Mouse (Mus musculus) layer of hippocampus, adult 2 months (tissue): ENCODE data around the gene Cryzl2. TPM values are rescaled to one million over a fixed set of nuclear protein-coding genes. Genes with fewer than 3 reads are reported as not detected.

Experiments used
- DNase-seq, 2 experiments: peaks; one replicate each; pipeline ENCODE4 v3.0.0; 2022; ENCODE audit warnings: low spot score in 2 of 2
- H3K27ac ChIP-seq: fragments of 200-600 bp; 2 replicates; pipeline ENCODE4 v1.8.1; 2022
- H3K4me3 ChIP-seq: fragments of 200-600 bp; 2 replicates; pipeline ENCODE4 v1.8.1; 2022; ENCODE audit warnings: mild to moderate bottlenecking
- CTCF ChIP-seq: fragments of 200-600 bp; conservative IDR thresholded peaks from 2 replicates; pipeline ENCODE4 v1.8.1; 2022; ENCODE audit warnings: antibody characterized with exemption, mild to moderate bottlenecking, moderate library complexity
- total RNA-seq, 2 experiments: library from RNA; stranded (reverse); gene quantifications; 2 replicates each; pipeline ENCODE4 v1.2.3; 2021

Gene Cryzl2
- total RNA-seq, 2 experiments from 2014 or later, result 4.3 to 5.1 TPM

DNA sequence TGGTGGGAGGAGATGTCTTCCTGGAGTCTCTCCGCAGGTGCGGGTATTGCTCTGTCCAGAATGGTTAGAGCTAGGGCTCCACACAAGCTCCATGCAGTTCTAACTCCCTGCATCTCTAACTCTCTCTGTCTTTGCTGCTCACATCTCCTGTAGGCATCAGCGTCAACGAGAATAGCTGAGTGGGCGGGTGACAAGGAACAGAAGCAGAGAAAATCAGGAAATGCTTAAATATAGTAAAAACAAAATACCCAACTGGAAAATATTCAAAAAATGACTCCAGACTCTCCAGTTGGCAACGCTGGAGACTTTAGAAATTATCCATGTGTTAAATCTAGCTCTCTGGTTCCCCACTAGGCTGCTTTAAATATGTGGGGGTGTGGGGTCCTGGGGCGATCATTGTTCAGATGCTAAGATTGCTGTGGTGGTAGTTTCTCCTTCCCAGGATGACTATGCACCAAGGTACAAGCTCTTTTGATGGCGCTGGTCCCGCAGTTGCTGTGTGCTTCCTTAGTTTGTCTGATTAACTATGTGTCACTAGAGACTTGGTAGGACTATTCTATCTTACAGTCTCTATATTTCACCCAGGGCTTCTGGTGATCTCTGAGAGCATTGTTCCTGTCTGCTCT, 12.5 kb downstream of the Cryzl2 start:
- peak; percentile 21; the same call in 1 of the 2 replicates for TF ChIP-seq CTCF
- peak; percentile 68 to 81 for DNase-seq

DNA sequence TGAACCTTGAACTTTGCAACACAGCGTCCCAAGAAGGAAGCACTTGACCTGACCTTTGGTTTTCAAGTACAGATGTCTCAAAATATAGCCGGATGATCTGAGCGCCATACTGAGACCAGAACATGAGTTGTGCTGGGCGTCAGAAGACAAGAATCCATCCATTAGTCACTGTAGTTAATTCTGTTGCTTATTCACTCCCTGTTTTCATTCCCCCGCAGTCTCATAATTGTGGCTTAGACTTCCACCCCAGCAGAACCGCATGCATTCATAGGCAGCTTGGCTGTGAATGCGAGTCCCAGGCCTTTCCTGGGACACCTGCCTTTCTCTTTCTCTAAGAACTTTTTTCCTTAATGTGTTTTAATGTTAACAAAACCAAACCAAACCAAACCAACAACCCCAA, 14.3 kb downstream of the Cryzl2 start:
- peak overlapping the region; percentile 28; the same call in 1 of the 2 replicates for H3K27ac ChIP-seq
- no peak overlapping the region for H3K4me3 ChIP-seq
- DNase-seq, result no peak
- no peak for TF ChIP-seq CTCF

More for the DNA sequence above, 12.5 kb downstream of the Cryzl2 start:
- Histone ChIP-seq H3K4me3 (no peak overlapping the region), H3K27ac (peak overlapping the region; percentile 86)

DNA sequence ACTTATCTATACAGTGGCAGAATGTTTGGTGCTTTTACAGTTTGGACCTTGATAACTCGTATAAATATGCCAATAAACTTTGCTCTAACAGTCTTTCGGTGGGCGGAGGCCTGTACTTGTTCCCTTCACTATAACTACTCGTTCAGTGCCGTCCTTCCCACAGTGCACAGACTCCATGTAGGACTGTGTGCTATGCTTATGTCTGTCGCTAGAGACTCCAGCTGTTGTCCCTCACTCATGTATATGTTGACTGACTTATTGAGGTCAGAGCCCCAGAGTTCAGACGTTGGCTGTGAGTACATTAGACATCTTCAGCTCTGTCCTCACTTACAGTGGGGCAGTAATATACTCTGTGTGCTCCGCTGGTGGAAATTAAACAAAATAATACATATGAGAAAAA, 16.5 kb downstream of the Cryzl2 start:
- Histone ChIP-seq H3K27ac (no peak overlapping the region), H3K4me3 (no peak overlapping the region)
- no peak for TF ChIP-seq CTCF
- DNase-seq, result no peak

DNA sequence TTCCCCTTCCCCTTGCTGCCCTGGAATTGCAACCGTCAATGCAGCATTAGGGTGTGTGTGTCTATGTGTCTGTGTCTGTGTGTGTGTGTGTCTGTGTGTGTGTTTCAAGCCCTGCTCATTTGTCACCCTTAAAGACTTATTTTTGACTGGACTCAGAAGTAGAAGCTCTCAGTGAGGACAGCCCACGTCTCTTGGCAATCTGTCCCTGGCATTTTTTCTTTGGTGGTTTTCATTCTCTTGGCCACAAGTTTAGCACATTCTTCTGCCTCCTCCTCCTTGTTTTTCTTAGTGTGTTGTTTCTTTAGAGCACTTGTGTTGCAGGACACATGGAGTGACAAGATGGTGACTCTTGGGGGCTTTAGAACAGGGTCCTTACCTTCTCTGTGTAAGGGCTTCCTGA, 17.9 kb downstream of the Cryzl2 start:
- TF ChIP-seq CTCF, result no peak
- no peak overlapping the region for H3K27ac ChIP-seq
- DNase-seq, result no peak
- no peak overlapping the region for H3K4me3 ChIP-seq

DNA sequence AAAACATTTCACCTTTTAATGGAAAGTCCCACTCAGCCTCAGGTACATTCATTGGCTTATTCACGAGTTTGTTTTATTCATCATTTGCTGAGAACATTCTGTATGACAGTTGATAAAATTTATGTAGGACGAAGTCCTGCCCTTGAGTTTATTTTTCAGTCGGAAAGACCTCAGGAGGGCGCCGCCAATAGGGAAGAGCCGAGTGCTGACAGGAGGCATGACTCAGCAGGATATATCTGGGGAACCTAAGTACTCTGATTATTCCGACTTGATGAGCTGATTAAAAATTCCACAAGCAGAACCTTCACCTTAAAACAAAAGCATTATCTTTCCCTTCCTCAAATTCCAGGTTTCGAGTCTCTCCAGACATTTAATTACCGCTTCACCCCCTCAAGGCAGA, 21.7 kb downstream of the Cryzl2 start:
- Histone ChIP-seq H3K27ac (no peak overlapping the region), H3K4me3 (no peak overlapping the region)
- TF ChIP-seq CTCF, result 0 out of 2 replicates have a peak, but pooled peaks have one; percentile 11
- no peak for DNase-seq

DNA sequence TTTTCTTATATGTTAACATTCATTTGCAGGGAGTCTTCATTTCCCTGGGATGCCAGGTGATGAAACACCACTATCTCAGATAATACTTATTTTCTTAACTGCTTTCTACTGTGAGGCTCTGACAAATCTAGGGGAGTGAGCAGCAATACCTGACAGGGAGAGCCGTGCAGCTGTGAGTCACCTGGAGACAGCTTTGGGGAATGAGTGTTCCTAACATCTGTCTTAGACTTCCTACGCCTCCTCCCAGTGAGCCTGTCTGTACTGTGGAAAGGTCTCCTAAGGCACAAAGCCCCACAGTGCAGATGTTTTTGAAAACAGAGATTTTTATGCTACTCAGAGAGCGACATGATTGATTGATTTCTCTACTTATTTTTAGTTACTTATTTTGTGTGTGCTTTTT, 22.5 kb downstream of the Cryzl2 start:
- Histone ChIP-seq H3K27ac (no peak overlapping the region), H3K4me3 (no peak overlapping the region)
- no peak for TF ChIP-seq CTCF
- no peak for DNase-seq

DNA sequence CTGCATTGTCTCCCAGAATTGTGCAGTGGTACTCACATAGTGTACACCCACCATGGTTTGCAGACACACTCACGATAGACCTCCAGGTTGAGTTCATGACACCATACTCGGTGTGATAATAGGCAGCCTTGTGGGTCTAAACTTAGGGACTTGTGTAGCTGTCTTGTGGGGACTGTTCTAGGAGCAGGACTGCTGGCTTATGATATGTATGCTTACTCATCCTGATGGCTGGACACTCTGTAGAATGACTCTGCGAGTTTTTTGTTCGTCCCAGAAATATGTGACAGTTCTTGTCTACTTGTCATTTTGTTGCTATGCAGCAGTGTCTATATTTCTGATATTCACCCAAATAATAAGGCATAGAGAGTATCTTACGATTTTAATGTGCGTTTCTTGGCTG, 23.3 kb downstream of the Cryzl2 start:
- Histone ChIP-seq H3K4me3 (no peak overlapping the region), H3K27ac (no peak overlapping the region)
- no peak for TF ChIP-seq CTCF
- no peak for DNase-seq

DNA sequence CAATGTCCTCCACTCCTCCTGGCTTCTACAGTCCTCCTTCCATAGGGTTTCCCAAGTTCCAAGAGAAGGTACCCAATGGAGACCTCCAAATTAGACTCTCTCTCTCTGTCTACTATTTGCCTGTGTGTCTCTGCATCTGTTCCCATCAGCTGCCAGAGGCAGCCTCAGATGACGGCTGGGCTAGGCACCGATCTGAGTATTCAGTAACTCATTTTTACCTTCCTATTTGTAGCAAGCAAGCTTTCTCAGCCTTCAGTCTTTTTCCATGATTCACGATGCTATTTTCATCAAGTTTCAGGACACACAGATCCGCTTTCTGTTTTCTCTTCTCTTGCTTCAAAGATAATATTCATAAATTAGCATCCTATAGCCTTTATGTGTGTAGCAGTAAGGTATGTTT, 25.8 kb downstream of the Cryzl2 start:
- H3K27ac ChIP-seq, result peak overlapping the region; percentile 51; the same call in 1 of the 2 replicates
- DNase-seq, result no peak
- TF ChIP-seq CTCF, result no peak
- H3K4me3 ChIP-seq, result no peak overlapping the region

DNA sequence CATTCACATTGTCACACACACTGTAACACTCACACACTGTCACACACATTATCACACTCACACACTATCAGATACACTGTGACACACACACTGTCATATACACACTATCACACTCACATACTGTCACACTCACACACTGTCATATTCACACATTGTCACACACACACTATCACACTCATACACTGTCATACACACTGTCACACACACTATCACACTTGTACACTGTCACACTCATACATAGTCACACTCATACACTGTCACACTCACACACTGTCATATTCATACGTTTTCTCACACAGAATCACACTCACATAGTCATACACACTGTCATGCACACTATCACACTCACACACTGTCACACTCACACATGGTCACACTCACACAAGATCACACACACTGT, 42.3 kb downstream of the Cryzl2 start:
- TF ChIP-seq CTCF, result no peak
- H3K4me3 ChIP-seq, result no peak overlapping the region

DNA sequence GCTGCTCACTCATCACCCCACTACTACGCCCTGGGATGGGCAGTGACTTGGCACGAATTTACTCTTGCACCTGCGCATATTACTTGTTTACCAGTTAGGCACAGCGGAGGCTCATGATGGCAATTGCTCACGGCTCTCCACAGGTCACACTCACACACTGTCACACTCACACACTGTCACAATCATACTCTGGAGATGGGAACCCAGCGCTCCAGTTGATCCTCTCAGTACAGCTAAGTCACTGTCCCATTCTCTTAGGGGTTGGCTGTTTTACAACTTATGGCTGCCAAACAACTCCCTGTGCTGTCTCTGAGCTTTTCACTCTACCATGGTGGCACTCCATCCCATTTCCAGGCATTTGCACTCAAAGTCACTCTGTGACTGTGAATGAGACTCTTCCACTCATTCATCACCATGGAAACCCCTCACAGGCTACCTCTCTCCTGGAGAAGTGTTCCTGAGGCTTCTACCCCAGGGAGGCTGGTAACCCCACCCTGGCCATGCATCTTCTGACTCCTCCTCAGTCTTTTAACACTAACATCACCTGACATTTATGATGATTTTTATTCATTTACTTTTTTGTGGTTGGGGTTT, 43.1 kb downstream of the Cryzl2 start:
- Histone ChIP-seq H3K27ac (no peak overlapping the region), H3K4me3 (no peak overlapping the region)
- no peak for TF ChIP-seq CTCF
- DNase-seq, result no peak

More for the DNA sequence above, 42.3 kb downstream of the Cryzl2 start:
- H3K27ac ChIP-seq, result no peak overlapping the region
- DNase-seq, result no peak

DNA sequence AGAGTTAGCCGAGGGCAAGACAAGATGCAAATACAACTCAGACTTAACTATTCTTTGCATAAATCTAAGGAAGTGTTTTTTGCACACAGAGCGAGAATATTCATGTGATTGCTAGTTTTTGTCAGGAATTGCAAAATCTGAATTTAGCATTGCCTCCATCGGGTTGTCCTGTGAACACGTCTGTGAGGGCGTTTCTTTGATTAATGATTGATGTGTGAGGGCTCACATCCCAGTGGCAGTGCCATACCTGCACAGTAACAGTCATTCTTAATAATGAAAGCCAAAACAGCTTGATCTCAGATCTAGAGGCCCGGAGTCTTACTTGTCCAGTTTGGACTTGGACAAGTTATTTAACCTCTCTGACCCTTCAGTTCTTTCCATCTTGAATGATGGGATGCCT, 44.7 kb downstream of the Cryzl2 start:
- TF ChIP-seq CTCF, result no peak

DNA sequence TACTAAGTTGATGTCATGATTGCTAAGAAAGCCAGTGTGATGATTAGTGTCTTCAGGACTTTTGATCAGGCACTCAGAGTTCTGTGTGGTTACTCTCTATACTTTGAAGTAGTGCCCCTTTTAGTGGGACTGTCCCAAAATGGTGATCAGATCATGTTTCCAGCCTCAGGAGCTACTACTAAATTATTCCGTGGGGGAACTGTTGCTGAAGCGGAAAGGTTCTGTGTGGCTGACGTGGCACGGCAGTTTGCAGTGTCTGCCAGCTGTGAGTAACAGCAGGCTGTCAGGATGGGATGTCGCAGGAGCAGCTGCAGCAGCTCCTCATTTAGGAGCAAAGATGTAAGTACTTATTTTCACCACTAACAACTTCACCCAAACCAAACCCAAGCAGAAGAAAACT, 48.1 kb downstream of the Cryzl2 start, which contains the start of gene Sec16b:
Gene Sec16b, plus strand, starts transcription at position 207 of the 400 bp plus-strand sequence.
- no peak within 1 kb of the TSS for H3K4me3 ChIP-seq
- peak within 1 kb of the TSS; percentile 57; the same call in 1 of the 2 replicates for H3K27ac ChIP-seq
- DNase-seq, result no peak
- TF ChIP-seq CTCF, result no peak

More for the DNA sequence above, 44.7 kb downstream of the Cryzl2 start:
- no peak for DNase-seq
- H3K4me3 ChIP-seq, result no peak overlapping the region
- no peak overlapping the region for H3K27ac ChIP-seq

DNA sequence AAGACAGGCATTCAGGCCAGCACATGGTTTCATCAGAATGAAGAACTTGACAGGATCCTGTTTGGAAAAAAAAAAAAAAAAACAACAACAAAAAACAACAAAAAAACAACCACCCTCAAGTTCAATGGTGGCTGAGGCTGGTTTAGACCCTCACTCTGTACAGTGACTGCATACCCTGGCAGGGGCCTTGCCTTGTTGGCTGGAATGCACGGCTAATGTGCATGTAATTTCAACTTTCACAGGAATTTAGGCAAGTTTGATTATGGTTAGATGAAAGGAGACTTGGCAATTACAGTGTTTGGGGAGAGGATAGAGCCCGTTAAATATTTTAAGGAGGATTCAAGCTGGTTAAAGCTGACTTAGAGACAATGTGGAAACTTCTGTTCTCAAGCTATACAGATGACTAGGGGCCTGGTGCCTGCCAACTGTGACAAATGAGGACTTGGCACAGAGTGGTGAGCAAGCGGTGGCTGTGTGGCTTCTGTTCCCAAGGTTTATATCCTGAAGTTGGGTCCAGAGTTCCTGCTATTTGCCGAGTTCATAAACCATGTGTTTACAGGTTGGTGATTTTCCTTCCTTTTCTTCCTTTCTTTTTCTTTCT, 48.7 kb downstream of the Cryzl2 start:
- DNase-seq, result peak; percentile 57 to 69
- peak overlapping the region; percentile 57; the same call in 1 of the 2 replicates for H3K27ac ChIP-seq
- no peak for TF ChIP-seq CTCF
- no peak overlapping the region for H3K4me3 ChIP-seq
